Mouse (Mus musculus) midbrain, embryonic 15.5 days (tissue): Measurements from ENCODE around the gene Unc5c. TPM values are rescaled to one million over a fixed set of nuclear protein-coding genes. Genes with fewer than 3 reads are reported as not detected.

ENCODE experiments used
- ATAC-seq: fragments of 200-750 bp; cut with Nextera tagmentation; replicated peaks from 2 replicates; pipeline ENCODE4 v1.8.0; 2017; ENCODE audit warnings: moderate TSS enrichment
- H3K27ac ChIP-seq: fragments of 300-500 bp; sonication (generic); 2 replicates; pipeline ENCODE4 v1.5.1; 2015; ENCODE audit warnings: mild to moderate bottlenecking, inconsistent platforms
- H3K27me3 ChIP-seq: fragments of 300-500 bp; sonication (generic); replicated peaks from 2 replicates; pipeline ENCODE4 v1.6.1; 2015; ENCODE audit warnings: inconsistent platforms
- H3K36me3 ChIP-seq: fragments of 300-500 bp; sonication (generic); replicated peaks from 2 replicates; pipeline ENCODE4 v1.6.1; 2015; ENCODE audit warnings: inconsistent platforms
- H3K4me1 ChIP-seq: fragments of 300-500 bp; sonication (generic); 2 replicates; pipeline ENCODE4 v1.6.1; 2015; ENCODE audit warnings: inconsistent platforms
- H3K4me2 ChIP-seq: fragments of 300-500 bp; sonication (generic); 2 replicates; pipeline ENCODE4 v1.6.1; 2015; ENCODE audit warnings: inconsistent platforms, mild to moderate bottlenecking, moderate library complexity
- H3K4me3 ChIP-seq: fragments of 300-500 bp; sonication (generic); 2 replicates; pipeline ENCODE4 v1.5.1; 2015; ENCODE audit warnings: mild to moderate bottlenecking, inconsistent platforms
- H3K9ac ChIP-seq: fragments of 300-500 bp; sonication (generic); 2 replicates; pipeline ENCODE4 v1.6.1; 2015; ENCODE audit warnings: mild to moderate bottlenecking, inconsistent platforms
- H3K9me3 ChIP-seq: fragments of 300-500 bp; sonication (generic); 2 replicates; pipeline ENCODE4 v1.6.1; 2016; ENCODE audit warnings: inconsistent platforms
- WGBS: fragments of 180-500 bp; shearing (Covaris S2); methylation state at CpG from one replicate; pipeline ENCODE4 v1.1.7; 2015; ENCODE audit warnings: mixed read lengths; 5-methylcytosine and 5-hydroxymethylcytosine counted together
- polyA plus RNA-seq: library from polyadenylated mRNA; unstranded; fragments of >200 nt; fragmentation: Nextera tagmentation; extraction: Ambion mirVana; gene quantifications from 2 replicates; pipeline ENCODE4 v1.2.1, GENCODE M21; 2015

Gene Unc5c
- polyA plus RNA-seq, 1 experiment from 2014 or later: 14.1 TPM

DNA sequence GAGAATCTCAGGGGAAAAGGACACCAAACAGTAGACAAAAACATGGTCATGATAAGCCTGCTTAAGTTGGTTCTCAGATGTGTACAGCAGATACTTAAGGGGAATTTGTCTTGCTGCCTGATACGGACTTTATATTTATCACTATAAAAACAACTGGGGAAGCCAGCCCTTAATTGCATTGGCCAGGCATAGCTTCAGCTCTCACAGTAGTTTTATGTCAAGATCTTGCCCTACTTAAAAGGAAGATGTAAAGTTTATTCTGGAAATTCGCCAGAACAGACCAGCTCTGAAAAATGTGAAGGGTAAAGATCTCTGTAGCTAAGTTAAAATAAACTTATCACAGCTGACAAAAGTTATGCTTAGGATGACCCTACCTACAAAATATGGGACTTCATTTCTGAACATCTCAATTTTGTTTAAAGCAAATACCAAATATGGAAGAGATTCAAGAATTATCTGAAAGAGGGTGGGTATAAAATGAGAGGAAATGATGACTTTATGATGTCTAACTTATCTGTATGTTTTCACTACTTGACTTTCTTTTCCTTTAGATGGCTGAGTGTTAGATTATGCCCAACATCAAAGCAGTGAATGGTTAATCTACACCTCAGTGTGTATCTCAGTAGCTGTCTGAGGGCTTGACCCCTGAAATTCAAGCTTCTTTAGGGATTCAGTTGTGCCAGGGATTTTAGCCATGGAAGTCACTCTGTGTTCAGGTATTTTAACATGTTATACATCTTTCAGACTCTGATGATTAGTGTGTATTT, 18.8 kb downstream of the Unc5c start:
- Histone ChIP-seq H3K27ac (no peak overlapping the region), H3K4me2 (no peak overlapping the region), H3K36me3 (no peaks in the 10 kb centered on the region), H3K9me3 (no peaks in the 10 kb centered on the region), H3K9ac (no peak overlapping the region), H3K4me3 (no peak overlapping the region), H3K27me3 (no peaks in the 10 kb centered on the region), H3K4me1 (no peaks in the 10 kb centered on the region)
- no peak for ATAC-seq
- 77% methylated on average over 2 of the region's 2 CpGs for WGBS

DNA sequence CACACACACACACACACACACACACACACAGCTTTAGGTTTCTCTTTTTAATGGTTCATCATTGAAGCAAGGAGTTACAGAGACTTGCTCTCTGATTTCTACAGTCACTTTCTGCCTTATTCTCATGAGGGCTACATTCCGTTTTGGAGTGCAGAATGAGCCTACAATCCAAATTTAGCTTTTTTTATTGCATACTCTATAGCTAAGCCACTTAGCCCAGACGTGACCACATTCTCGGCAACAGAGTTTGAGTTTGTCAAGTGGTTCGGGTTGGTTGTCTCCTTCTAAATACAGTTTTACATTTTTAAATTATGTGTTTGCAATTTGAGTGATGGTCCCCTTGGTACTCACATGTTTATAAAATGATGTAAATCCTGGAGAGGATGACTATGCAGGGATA, 20.2 kb downstream of the Unc5c start:
- 90% methylated on average over 4 of the region's 4 CpGs for WGBS
- ATAC-seq: no peak
- H3K9ac ChIP-seq: no peak overlapping the region
- no peaks in the 10 kb centered on the region for H3K27me3 ChIP-seq
- H3K4me2 ChIP-seq: no peak overlapping the region
- H3K4me1 ChIP-seq: no peaks in the 10 kb centered on the region
- H3K9me3 ChIP-seq: no peaks in the 10 kb centered on the region
- no peak overlapping the region for H3K4me3 ChIP-seq
- H3K27ac ChIP-seq: no peak overlapping the region
- H3K36me3 ChIP-seq: no peaks in the 10 kb centered on the region

DNA sequence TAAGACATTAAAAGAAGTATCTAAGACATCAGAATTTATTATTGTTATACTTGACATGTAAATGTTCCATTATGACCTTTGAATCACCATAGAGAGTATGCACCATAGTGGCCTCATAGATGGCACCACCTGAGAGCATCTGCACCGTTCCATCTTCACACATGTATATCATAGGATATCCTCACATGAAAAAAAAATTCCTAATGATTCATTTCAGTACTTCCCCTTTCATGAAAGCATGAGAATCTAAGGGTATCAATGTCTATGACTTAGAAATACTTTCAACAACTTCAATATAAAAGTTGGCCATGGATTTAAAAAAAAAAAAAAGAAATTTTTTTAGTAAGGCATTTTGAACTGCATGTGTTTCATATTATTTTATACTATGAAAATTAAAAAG, 25.6 kb downstream of the Unc5c start:
- ATAC-seq: no peak
- 92% methylated on average over 1 of the region's 1 CpGs for WGBS

DNA sequence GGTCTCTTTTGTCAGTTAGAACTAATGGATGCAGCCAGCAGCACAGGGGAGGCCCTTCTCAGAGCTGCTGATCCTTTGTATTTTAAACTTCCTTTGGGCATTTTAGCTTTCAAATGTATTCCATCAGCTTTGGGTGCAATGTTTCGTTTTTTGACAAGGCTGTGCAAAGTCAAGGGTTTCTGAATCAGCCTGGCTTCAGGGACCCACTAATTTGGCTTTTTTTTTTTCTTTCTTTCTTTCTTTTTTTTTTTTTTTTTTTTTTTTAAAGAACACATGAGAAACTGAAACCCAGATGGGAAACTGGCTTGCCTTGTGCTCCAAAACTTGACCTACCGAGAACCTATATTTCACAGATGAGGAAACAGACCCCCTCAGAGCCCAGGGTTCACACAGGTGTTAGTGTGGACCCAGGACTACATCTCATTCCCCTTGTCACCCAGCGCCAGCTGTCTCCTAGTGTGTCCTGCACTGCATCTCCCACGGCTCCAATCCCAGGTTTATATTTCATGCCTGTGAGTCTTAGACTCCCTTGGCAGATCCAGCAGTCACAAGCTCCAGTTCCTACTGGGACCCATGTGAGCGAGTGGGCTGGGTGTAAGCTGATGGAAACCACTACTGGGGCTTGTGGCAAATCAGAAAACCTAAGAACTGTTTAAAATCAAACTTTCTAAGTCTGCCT, 26.4 kb downstream of the Unc5c start:
- Histone ChIP-seq H3K9ac (no peak overlapping the region), H3K27me3 (no peaks in the 10 kb centered on the region), H3K4me3 (no peak overlapping the region), H3K27ac (no peak overlapping the region), H3K36me3 (no peaks in the 10 kb centered on the region), H3K4me1 (peaks cover 7% of the 10 kb centered on the region), H3K9me3 (no peaks in the 10 kb centered on the region), H3K4me2 (no peak overlapping the region)
- ATAC-seq: no peak
- WGBS: 46% methylated on average over 5 of the region's 5 CpGs

More for the DNA sequence above, 25.6 kb downstream of the Unc5c start:
- Histone ChIP-seq H3K4me1 (peaks cover 7% of the 10 kb centered on the region), H3K27me3 (no peaks in the 10 kb centered on the region), H3K36me3 (no peaks in the 10 kb centered on the region), H3K9me3 (no peaks in the 10 kb centered on the region), H3K27ac (no peak overlapping the region), H3K4me3 (no peak overlapping the region), H3K9ac (no peak overlapping the region), H3K4me2 (no peak overlapping the region)

DNA sequence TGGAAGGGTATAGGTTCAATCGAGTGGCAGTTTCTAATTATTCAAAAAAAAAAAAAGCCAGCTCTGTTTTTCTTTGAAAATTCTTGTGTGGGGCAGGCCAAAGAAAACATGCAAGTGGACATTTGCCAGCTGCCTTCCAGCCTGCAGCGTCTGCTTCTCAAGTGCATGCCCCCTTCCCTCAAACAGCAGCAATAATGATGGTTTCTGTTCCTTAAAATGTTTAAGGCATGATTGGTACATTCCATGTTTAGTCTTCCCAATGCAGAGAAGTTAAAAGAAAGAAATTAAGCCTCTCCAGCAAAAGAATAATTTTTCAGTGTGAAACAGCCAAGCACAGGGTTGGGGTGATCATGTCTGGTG, 26.9 kb downstream of the Unc5c start:
- Histone ChIP-seq H3K36me3 (no peaks in the 10 kb centered on the region), H3K4me1 (peaks cover 7% of the 10 kb centered on the region), H3K9me3 (no peaks in the 10 kb centered on the region), H3K27ac (no peak overlapping the region), H3K4me3 (no peak overlapping the region), H3K4me2 (no peak overlapping the region), H3K27me3 (no peaks in the 10 kb centered on the region), H3K9ac (no peak overlapping the region)
- ATAC-seq: no peak
- WGBS: 43% methylated on average over 2 of the region's 2 CpGs

DNA sequence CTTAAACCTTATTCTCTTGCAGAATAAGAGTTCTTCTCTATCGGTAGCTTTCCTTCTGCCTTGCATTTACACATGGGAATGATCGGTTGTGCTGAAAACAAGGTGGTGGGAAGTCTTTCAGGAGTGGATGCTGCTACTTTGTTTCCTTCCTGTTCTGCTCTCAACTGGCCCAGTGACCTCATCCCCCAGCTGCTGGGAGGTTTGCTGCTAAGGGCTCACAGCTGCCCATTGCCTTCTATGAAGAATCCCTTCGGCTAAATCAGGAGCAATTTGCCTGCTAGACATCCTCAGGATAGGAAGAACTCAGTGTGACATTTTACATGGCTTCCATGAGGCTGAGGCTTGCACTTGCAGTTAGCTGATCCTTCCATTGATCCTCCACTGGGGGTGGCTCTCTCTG, 28.0 kb downstream of the Unc5c start:
- Histone ChIP-seq H3K9ac (no peak overlapping the region), H3K36me3 (no peaks in the 10 kb centered on the region), H3K27ac (no peak overlapping the region), H3K9me3 (no peaks in the 10 kb centered on the region), H3K4me2 (no peak overlapping the region), H3K4me1 (peaks cover 7% of the 10 kb centered on the region), H3K27me3 (no peaks in the 10 kb centered on the region), H3K4me3 (no peak overlapping the region)
- WGBS: 75% methylated on average over 3 of the region's 3 CpGs
- ATAC-seq: no peak

DNA sequence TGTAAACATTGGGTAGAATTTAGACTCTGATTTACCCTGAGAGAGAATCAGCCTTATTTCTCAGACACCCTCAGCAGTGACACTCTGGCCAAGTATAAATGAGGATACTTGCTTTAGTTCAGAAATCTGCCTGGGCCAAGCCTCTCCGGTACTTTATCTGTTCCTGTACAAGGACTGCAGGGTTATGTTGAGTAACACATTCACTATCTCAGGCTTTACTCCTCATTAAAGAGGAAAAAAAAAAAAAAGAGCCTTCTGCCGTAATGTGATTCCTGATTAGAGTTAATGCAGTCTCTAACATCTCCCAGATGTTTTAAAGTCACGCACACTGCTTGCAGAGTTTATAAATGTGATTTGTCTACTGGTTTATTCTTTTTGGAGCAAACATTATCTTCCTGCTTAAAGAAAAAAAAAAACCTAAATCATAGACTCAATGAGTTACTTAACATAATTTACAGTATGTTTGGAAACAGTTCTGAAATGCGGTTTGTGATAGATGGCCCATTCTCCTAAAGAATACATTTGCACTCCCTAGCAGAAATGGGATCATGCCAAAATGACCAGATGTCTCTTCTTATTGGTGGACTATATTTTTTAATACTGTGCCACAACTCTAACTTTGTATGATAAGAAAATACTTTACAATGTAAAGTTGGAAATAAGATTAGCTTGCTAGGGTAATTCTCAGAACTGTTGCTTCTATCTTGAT, 33.5 kb downstream of the Unc5c start:
- 74% methylated on average over 4 of the region's 4 CpGs for WGBS

DNA sequence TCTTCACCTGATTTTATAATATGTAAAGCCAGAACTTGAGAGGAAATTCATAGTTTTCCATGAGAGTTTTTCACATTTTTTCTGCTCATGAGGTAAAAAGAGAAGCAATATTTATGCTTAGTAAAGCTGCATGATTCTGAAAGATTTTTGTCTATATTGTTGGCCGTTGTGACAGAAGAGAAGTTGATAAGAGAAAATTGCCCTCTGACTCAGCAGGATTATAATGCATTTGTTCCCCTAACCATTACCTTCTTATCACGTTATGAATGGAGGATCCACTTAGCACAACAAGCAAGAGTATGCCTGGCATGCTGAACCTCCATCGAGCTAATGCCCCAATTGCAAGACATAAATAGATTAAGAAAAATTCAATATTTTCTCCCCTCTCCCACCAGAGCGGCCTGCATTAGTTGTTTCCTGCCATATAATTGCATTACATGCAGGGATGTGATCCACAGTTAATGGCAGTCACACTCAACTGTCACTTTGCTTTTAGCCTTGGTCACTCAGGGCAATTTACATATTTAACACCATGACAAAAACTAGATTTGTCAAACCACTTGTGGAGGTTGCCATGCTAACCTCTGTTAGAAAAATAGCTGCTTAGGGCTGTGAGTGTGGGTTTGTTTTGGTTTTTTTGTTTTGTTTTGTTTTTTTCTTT, 37.0 kb downstream of the Unc5c start:
- no peak for ATAC-seq
- Histone ChIP-seq H3K9me3 (no peaks in the 10 kb centered on the region), H3K4me3 (no peak overlapping the region), H3K27ac (no peak overlapping the region), H3K36me3 (no peaks in the 10 kb centered on the region), H3K27me3 (no peaks in the 10 kb centered on the region), H3K4me1 (no peaks in the 10 kb centered on the region), H3K4me2 (no peak overlapping the region), H3K9ac (no peak overlapping the region)
- WGBS: 44% methylated on average over 4 of the region's 4 CpGs

More for the DNA sequence above, 33.5 kb downstream of the Unc5c start:
- no peaks in the 10 kb centered on the region for H3K27me3 ChIP-seq
- H3K9ac ChIP-seq: no peak overlapping the region
- no peaks in the 10 kb centered on the region for H3K4me1 ChIP-seq
- H3K4me2 ChIP-seq: no peak overlapping the region
- no peak overlapping the region for H3K4me3 ChIP-seq
- ATAC-seq: no peak
- no peak overlapping the region for H3K27ac ChIP-seq
- H3K36me3 ChIP-seq: no peaks in the 10 kb centered on the region
- no peaks in the 10 kb centered on the region for H3K9me3 ChIP-seq

DNA sequence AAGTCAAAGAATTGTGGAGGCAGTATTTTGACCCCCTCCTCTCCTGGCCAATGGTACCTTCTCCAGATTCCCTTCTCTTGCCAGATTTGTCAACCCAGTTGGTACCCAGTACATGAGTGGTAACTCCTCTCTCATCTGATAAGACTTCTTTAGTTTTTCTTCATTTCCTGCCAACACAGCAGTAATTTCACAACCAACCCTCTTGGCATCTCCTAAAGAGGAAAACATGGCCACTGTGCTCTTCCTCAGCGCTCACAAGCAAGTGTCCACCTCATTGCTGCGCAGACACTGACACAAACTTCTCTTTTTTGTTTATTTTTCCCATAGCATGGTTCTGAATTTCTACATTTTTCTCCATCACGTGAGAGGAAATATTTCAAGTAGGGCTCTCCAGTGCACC, 38.3 kb downstream of the Unc5c start:
- Histone ChIP-seq H3K4me3 (no peak overlapping the region), H3K27ac (no peak overlapping the region), H3K27me3 (no peaks in the 10 kb centered on the region), H3K36me3 (no peaks in the 10 kb centered on the region), H3K4me2 (no peak overlapping the region), H3K9me3 (no peaks in the 10 kb centered on the region), H3K9ac (no peak overlapping the region), H3K4me1 (no peaks in the 10 kb centered on the region)
- no peak for ATAC-seq
- WGBS: 91% methylated on average over 3 of the region's 3 CpGs

DNA sequence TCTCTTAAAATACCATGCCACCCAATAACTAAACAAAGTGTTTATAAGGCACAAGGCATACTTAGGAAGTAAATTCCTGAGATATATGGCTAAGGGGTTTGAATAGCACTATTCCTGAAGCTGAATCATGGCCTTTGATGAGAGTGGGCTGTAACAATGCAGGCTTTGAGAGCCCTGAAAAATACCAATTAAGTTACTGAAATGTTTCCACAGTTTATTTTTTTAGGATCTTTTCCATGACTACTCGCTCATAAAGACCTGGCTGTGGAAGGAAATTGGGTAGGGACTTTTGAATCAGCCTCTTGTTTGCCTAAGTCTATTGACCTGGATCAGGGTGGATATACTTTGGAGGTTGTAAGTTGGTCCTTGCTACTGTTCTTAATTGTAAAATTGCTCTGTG, 44.8 kb downstream of the Unc5c start:
- Histone ChIP-seq H3K9me3 (no peaks in the 10 kb centered on the region), H3K27me3 (no peaks in the 10 kb centered on the region), H3K4me1 (no peaks in the 10 kb centered on the region), H3K36me3 (no peaks in the 10 kb centered on the region), H3K4me2 (no peak overlapping the region), H3K4me3 (no peak overlapping the region), H3K9ac (no peak overlapping the region), H3K27ac (no peak overlapping the region)
- WGBS: 60% methylated on average over 1 of the region's 1 CpGs
- no peak for ATAC-seq

DNA sequence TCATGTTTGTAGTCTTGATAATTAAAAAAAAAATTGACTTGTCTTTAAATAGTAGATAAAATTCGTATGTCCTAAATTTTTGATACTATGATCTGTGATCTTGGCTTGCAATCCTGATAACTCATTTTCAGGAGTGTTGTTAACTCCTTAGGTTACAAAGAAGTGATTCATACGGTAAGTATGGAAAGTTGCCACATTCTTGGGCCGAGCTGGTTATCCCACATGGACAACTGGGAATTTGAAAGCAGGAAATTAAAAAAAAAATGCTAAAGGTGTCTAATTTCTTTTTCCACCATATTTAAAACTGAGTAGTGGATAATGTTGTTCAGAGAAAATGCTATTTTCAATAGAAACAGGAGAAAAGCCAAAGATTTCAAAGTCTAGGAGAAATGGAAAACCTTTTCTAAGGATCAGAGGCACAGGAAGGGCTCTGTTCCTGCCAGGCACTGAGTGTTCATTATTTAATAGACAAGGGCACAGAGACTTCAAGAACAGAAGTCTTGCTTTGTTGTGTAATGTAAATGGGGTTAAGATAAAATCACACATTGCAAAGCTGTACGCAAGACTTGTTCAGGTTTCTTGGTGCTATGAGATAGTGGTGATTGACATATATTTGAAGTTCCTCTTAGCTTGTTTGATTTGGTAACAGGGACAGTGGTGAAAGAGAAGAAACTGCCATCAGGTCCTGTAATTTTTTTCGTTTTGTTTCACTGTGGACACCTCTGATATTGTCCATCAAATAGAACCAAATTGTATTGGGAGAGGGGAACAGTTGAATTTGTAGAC, 46.4 kb downstream of the Unc5c start:
- no peak overlapping the region for H3K9ac ChIP-seq
- no peak overlapping the region for H3K4me3 ChIP-seq
- no peaks in the 10 kb centered on the region for H3K9me3 ChIP-seq
- H3K36me3 ChIP-seq: no peaks in the 10 kb centered on the region
- H3K4me1 ChIP-seq: no peaks in the 10 kb centered on the region
- no peak overlapping the region for H3K27ac ChIP-seq
- no peak for ATAC-seq
- WGBS: 76% methylated on average over 5 of the region's 5 CpGs
- no peak overlapping the region for H3K4me2 ChIP-seq
- no peaks in the 10 kb centered on the region for H3K27me3 ChIP-seq

DNA sequence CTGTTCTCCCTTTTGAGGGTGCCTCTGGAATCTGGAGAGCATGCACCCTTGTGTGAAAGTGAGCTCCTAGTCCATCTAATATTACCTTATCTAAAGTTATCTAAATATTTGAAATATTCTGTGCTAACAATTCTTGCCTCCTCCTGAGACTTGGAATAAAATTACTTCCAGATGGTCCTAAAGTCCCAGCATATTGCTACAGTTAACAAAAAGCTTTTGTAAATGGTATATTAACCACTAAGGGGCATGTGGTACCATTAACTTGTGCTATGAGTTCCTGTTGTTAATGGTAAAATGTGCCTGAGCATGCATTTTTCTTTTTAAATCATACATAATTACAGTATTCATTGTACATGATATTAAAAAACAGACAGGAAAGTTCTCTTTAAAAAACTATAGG, 63.7 kb downstream of the Unc5c start:
- no peak for ATAC-seq
- H3K9ac ChIP-seq: no peak overlapping the region
- no peaks in the 10 kb centered on the region for H3K27me3 ChIP-seq
- no peaks in the 10 kb centered on the region for H3K9me3 ChIP-seq
- no peak overlapping the region for H3K27ac ChIP-seq
- H3K4me3 ChIP-seq: no peak overlapping the region
- H3K36me3 ChIP-seq: no peaks in the 10 kb centered on the region
- H3K4me1 ChIP-seq: no peaks in the 10 kb centered on the region
- H3K4me2 ChIP-seq: no peak overlapping the region
